Mouse (Mus musculus) mouse trophoblast stem cell (cell line): ENCODE measurements around the gene Cyp2j5.
"Not testable (repeated sequence)": the region's sequence is repeated elsewhere in the genome, so short reads cannot be mapped to it uniquely, and the experiment has no call there.

Source experiments
- in situ Hi-C, 2 experiments: fragments of 300-500 bp; cut with MseI, MboI; formaldehyde crosslinking; loops; 2 replicates in 1 of 2; 3 replicates in 1 of 2; pipeline ENCODE4 v1.15.1; 2025

Cyp2j5 gene

GRCm38 (mm10) chr4:96663991-96664390, at the start of gene Cyp2j5:
TSS of gene Cyp2j5 (minus strand) at chr4:96664154.
- in situ Hi-C loops, result no loop called here

GRCm38 (mm10) chr4:96705281-96705951, 41.5 kb upstream of the Cyp2j5 start:
- in situ Hi-C loops, result no loop called here

GRCm38 (mm10) chr4:96698218-96698561, 34.2 kb upstream of the Cyp2j5 start:
- in situ Hi-C loops, result no loop called here

GRCm38 (mm10) chr4:96697511-96698217, 33.7 kb upstream of the Cyp2j5 start:
- in situ Hi-C loops, result no loop called here

GRCm38 (mm10) chr4:96696614-96697360, 32.8 kb upstream of the Cyp2j5 start:
- in situ Hi-C loops, result no loop called here

- in situ Hi-C loops, result loop anchor here in 1 of 2 experiments (10.0 kb wide), 1 partner anchor 413 kb away; no protein-coding TSS in a partner anchor
These were observed 23.4 kb upstream of the Cyp2j5 start for GRCm38 (mm10) chr4:96687358-96687803.

- in situ Hi-C loops, result loop anchor here (5.0 to 10.0 kb wide), 2 partner anchors 409 to 411 kb away; no protein-coding TSS in a partner anchor
These were observed 19.5 kb upstream of the Cyp2j5 start for GRCm38 (mm10) chr4:96683474-96683873.

- in situ Hi-C loops, result loop anchor here (5.0 to 10.0 kb wide), 2 partner anchors 406 to 409 kb away; no protein-coding TSS in a partner anchor
These were observed 17.0 kb upstream of the Cyp2j5 start for GRCm38 (mm10) chr4:96680966-96681365.

GRCm38 (mm10) chr4:96680233-96680632, 16.3 kb upstream of the Cyp2j5 start:
- in situ Hi-C loops, result loop anchor here (5.0 to 10.0 kb wide), 2 partner anchors 405 to 408 kb away; no protein-coding TSS in a partner anchor

GRCm38 (mm10) chr4:96664668-96665454, 907 bp upstream of the Cyp2j5 start:
- in situ Hi-C loops, result no loop called here

GRCm38 (mm10) chr4:96635455-96635854, 28.5 kb downstream of the Cyp2j5 start:
- in situ Hi-C loops, result no loop called here

GRCm38 (mm10) chr4:96622474-96622873, 41.5 kb downstream of the Cyp2j5 start:
- in situ Hi-C loops, result no loop called here

- in situ Hi-C loops, result no loop called here
These were observed 72.2 kb downstream of the Cyp2j5 start for GRCm38 (mm10) chr4:96591791-96592150.

- in situ Hi-C loops, result no loop called here
These were observed 72.8 kb downstream of the Cyp2j5 start, which contains the start of gene Cyp2j9 for GRCm38 (mm10) chr4:96590911-96591790. TSS of gene Cyp2j9 (minus strand) at chr4:96591578.

- in situ Hi-C loops, result no loop called here
These were observed 82.4 kb downstream of the Cyp2j5 start for GRCm38 (mm10) chr4:96581425-96582088.

GRCm38 (mm10) chr4:96580351-96580750, 83.6 kb downstream of the Cyp2j5 start:
- in situ Hi-C loops, result not testable (repeated sequence)
